Mouse (Mus musculus) gastrocnemius, postnatal 10 days (tissue): ENCODE measurements around the gene Pex12. TPM values are rescaled to one million over a fixed set of nuclear protein-coding genes. Genes with fewer than 3 reads are reported as not detected.
"Not testable (repeated sequence)": the region's sequence is repeated elsewhere in the genome, so short reads cannot be mapped to it uniquely, and the experiment has no call there.

Source experiments
- DNase-seq: peaks from one replicate; pipeline ENCODE4 v3.0.0; 2021; ENCODE audit warnings: mixed read lengths
- total RNA-seq, 2 experiments: library from RNA; stranded (reverse); gene quantifications; 2 replicates each; pipeline ENCODE4 v1.2.3; 2021

Pex12 gene
- total RNA-seq, 2 experiments from 2014 or later = 14.5 to 19.2 TPM

- DNase-seq = no peak
Measured at GRCm38 (mm10) chr11:83289036-83289435, 13.3 kb downstream of the Pex12 start.

- DNase-seq = no peak
Measured at GRCm38 (mm10) chr11:83286566-83286965, 15.8 kb downstream of the Pex12 start, which contains the start of gene Slfn14. Gene Slfn14 (minus strand): TSS chr11:83286726.

- no peak for DNase-seq
Measured at GRCm38 (mm10) chr11:83285627-83286026, 16.8 kb downstream of the Pex12 start.

GRCm38 (mm10) chr11:83282084-83282483, 20.3 kb downstream of the Pex12 start:
- no peak for DNase-seq

- no peak for DNase-seq
Measured at GRCm38 (mm10) chr11:83279691-83280090, 22.7 kb downstream of the Pex12 start.

- no peak for DNase-seq
Measured at GRCm38 (mm10) chr11:83279024-83279423, 23.4 kb downstream of the Pex12 start.

GRCm38 (mm10) chr11:83276251-83276650, 26.1 kb downstream of the Pex12 start:
- DNase-seq = peak; percentile 14

- no peak for DNase-seq
Measured at GRCm38 (mm10) chr11:83271951-83272843, 30.2 kb downstream of the Pex12 start.

GRCm38 (mm10) chr11:83271151-83271950, 31.0 kb downstream of the Pex12 start:
- DNase-seq = peak; percentile 69

GRCm38 (mm10) chr11:83270842-83271150, 31.6 kb downstream of the Pex12 start:
- no peak for DNase-seq

- no peak for DNase-seq
Measured at GRCm38 (mm10) chr11:83263146-83263545, 39.2 kb downstream of the Pex12 start.

GRCm38 (mm10) chr11:83262673-83263072, 39.7 kb downstream of the Pex12 start:
- DNase-seq = no peak

GRCm38 (mm10) chr11:83257211-83257610, 45.2 kb downstream of the Pex12 start:
- DNase-seq = not testable (repeated sequence)

Other genes starting within 250 kb of the Pex12 start
- 1 to 10 TPM; 1.3 to 2.3 TPM for gene Slfn2, start 237.5 kb downstream of the Pex12 start, total RNA-seq
- gene Slfn1, start 185.7 kb downstream of the Pex12 start, total RNA-seq = under 1 TPM in 1 of 2 experiments, not detected in 1; 0.18 TPM
- gene Slfn4, start 127.4 kb downstream of the Pex12 start, total RNA-seq = under 1 TPM in 1 of 2 experiments, not detected in 1; 0.16 TPM
- 1 to 10 TPM in 1 of 2 experiments, under 1 TPM in 1; 0.97 to 1.1 TPM for gene Slfn3, start 111.3 kb downstream of the Pex12 start, total RNA-seq
- gene Slfn14, start 15.9 kb downstream of the Pex12 start, total RNA-seq = under 1 TPM in 1 of 2 experiments, not detected in 1; 0.47 TPM
- gene Ap2b1, start 3.6 kb downstream of the Pex12 start, total RNA-seq = 10 to 100 TPM; 39.7 to 49.1 TPM
- gene Rasl10b, start 106.6 kb upstream of the Pex12 start, total RNA-seq = under 1 TPM; 0.75 to 0.81 TPM
- not detected for gene Gas2l2, start 126.9 kb upstream of the Pex12 start, total RNA-seq
- gene 1700020L24Rik, start 135.1 kb upstream of the Pex12 start, total RNA-seq = under 1 TPM in 1 of 2 experiments, not detected in 1; 0.29 TPM
- gene Mmp28, start 160.5 kb upstream of the Pex12 start, total RNA-seq = 1 to 10 TPM; 3.7 to 4.6 TPM
- 10 to 100 TPM; 21.1 to 29.7 TPM for gene Taf15, start 170.5 kb upstream of the Pex12 start, total RNA-seq
- gene Heatr9, start 219.6 kb upstream of the Pex12 start, total RNA-seq = not detected
- not detected for gene Ccl5, start 227.9 kb upstream of the Pex12 start, total RNA-seq